Mouse (Mus musculus) olfactory bulb, adult 2 months (tissue): ENCODE results near the gene Smoc1.

Source experiments
- CTCF ChIP-seq: fragments of 200-500 bp; IDR thresholded peaks from 2 replicates; pipeline ENCODE4 v1.5.1; 2012; ENCODE audit warnings: low read depth, mild to moderate bottlenecking, low read length, moderate library complexity; ENCODE audit not compliant: insufficient read depth
- POLR2A ChIP-seq: fragments of 200-500 bp; IDR thresholded peaks from 2 replicates; pipeline ENCODE4 v1.6.1; 2012; ENCODE audit warnings: mild to moderate bottlenecking, low read depth, low read length, moderate library complexity; ENCODE audit not compliant: insufficient read depth

GRCm38 (mm10) chr12:81013496-81013895, 13.1 kb upstream of the Smoc1 start:
- TF ChIP-seq CTCF (no peak), POLR2A (no peak)
